Mouse (Mus musculus) E14TG2a.4 (cell line): ENCODE data around the gene Crtc3.

ENCODE experiments used
- H3K27me3 ChIP-seq: 2 replicates; pipeline ENCODE4 v1.6.1; 2014; ENCODE audit warnings: low read length, control low read depth; ENCODE audit not compliant: insufficient read depth
- H3K36me3 ChIP-seq: 2 replicates; pipeline ENCODE4 v1.6.1; 2014; ENCODE audit warnings: low read length, control low read depth; ENCODE audit not compliant: insufficient read depth
- H3K4me1 ChIP-seq: replicated peaks from 2 replicates; pipeline ENCODE4 v1.6.1; 2014; ENCODE audit warnings: low read depth, low read length, control low read depth
- H3K4me3 ChIP-seq: replicated peaks from 2 replicates; pipeline ENCODE4 v1.5.1; 2014; ENCODE audit warnings: mild to moderate bottlenecking, low read length
- H3K9me3 ChIP-seq: 2 replicates; pipeline ENCODE4 v1.6.1; 2014; ENCODE audit warnings: low read length, control low read depth
- CTCF ChIP-seq: conservative IDR thresholded peaks from 2 replicates; pipeline ENCODE4 v1.5.1; 2014; ENCODE audit warnings: low read length
- NANOG ChIP-seq: IDR thresholded peaks from 2 replicates; pipeline ENCODE4 v1.6.1; 2014; ENCODE audit warnings: borderline replicate concordance, low read length, mixed read lengths
- POU5F1 ChIP-seq: IDR thresholded peaks from 2 replicates; pipeline ENCODE4 v1.6.1; 2014; ENCODE audit warnings: low read length, borderline replicate concordance

Crtc3 gene

GRCm38 (mm10) chr7:80715306-80715705, 26.6 kb upstream of the Crtc3 start:
- Histone ChIP-seq H3K36me3 (peaks cover 85% of the 10 kb centered on the region), H3K27me3 (no peaks in the 10 kb centered on the region), H3K4me3 (no peak overlapping the region), H3K4me1 (peaks cover 25% of the 10 kb centered on the region), H3K9me3 (no peaks in the 10 kb centered on the region)
- no peak for TF ChIP-seq CTCF
- no peak for TF ChIP-seq POU5F1
- no peak for TF ChIP-seq NANOG

DNA sequence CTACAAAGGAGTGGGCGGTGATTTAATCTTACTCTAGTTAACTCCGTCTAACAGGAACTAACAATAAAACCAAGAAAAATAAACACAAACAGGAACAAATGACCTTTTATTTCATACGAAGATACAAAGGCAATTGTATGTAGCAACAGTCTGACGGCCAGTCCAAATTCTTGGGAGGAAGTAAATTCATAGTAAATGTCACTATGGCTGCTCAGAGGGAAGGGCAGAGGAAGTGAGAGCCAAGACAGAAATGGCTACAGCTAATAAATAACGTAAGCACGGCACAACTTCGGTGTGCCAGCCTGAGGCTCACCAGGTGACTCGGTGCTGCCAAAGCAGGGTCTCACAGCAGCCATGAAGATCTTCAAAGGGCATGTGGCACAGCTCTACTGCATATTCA, 22.8 kb upstream of the Crtc3 start:
- Histone ChIP-seq H3K9me3 (no peaks in the 10 kb centered on the region), H3K36me3 (peaks cover 49% of the 10 kb centered on the region), H3K4me3 (no peak overlapping the region), H3K4me1 (peaks cover 12% of the 10 kb centered on the region), H3K27me3 (no peaks in the 10 kb centered on the region)
- TF ChIP-seq POU5F1 (no peak), NANOG (no peak), CTCF (no peak)

DNA sequence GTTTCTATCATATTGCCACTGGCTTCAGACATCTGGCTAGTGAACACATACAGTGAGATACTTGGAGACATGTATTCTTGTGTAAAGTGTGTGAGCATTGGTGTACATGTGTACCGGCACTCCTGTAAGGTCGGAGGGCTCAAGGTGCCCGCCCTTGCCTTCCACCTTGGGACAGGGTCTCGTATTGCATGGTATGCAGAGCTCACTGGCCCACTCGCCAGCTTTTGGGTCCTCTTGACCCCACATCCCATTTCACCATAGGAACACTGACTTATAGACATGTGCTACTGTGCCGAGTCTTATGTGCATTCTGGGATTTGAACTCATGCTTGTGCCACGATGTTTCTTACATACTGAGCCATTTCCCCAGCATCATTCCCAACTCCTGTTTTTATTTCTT, 21.7 kb upstream of the Crtc3 start:
- H3K27me3 ChIP-seq: no peaks in the 10 kb centered on the region
- no peak overlapping the region for H3K4me3 ChIP-seq
- no peaks in the 10 kb centered on the region for H3K9me3 ChIP-seq
- peaks cover 8% of the 10 kb centered on the region for H3K4me1 ChIP-seq
- H3K36me3 ChIP-seq: peaks cover 39% of the 10 kb centered on the region
- TF ChIP-seq POU5F1: no peak
- no peak for TF ChIP-seq NANOG
- no peak for TF ChIP-seq CTCF

DNA sequence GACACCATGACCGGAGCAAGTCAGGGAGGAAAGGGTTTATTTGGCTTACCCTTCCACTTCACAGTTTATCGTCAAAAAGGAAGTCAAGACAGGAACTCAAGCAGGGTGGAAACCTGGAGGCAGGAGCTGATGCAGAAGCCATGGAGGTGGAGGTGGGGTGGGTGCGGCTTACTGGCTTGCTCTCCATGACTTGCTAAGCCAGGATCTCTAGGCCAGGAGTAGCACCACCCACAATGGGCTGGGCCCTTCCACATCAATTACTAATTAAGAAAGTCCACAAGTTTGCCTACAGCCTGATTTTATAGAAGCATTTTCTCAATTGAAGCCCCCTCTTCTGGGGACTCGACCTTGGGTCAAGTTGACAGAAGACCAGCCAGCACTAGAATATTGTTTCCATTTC, 15.4 kb upstream of the Crtc3 start:
- H3K36me3 ChIP-seq: no peaks in the 10 kb centered on the region
- no peak for TF ChIP-seq CTCF
- TF ChIP-seq NANOG: no peak
- TF ChIP-seq POU5F1: no peak
- H3K27me3 ChIP-seq: no peaks in the 10 kb centered on the region
- 0 out of 2 replicates have a peak, but pooled peaks cover 2% of the 10 kb centered on the region for H3K4me1 ChIP-seq
- no peak overlapping the region for H3K4me3 ChIP-seq
- no peaks in the 10 kb centered on the region for H3K9me3 ChIP-seq

- Histone ChIP-seq H3K4me1 (0 out of 2 replicates have a peak, but pooled peaks cover 2% of the 10 kb centered on the region), H3K27me3 (no peaks in the 10 kb centered on the region), H3K9me3 (peaks cover 8% of the 10 kb centered on the region), H3K4me3 (no peak overlapping the region), H3K36me3 (no peaks in the 10 kb centered on the region)
- TF ChIP-seq POU5F1: no peak
- no peak for TF ChIP-seq NANOG
- 0 out of 2 replicates have a peak, but pooled peaks have one; percentile 9 for TF ChIP-seq CTCF
Measured at GRCm38 (mm10) chr7:80702510-80702909, 13.8 kb upstream of the Crtc3 start.

DNA sequence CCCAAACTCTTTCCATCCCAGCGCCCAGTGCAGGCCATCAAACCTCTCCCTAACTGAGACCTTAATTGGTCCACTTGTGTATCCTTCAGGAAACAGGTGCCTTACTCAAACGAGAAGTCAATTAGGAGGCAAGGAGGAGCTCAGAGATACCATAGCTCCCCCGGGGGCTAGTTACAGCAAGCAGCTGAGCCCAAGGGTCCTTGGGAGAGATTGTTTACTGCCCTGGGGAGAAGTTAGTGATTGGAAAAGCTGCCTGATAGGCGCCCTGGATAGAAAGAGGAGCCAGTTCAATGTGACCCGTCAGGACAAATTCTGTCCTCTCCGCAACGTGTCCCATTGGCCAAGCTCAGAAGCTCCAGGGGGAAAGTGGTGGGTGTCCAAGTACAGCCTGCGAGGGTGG, 11.0 kb upstream of the Crtc3 start:
- TF ChIP-seq CTCF (no peak), POU5F1 (no peak), NANOG (no peak)
- Histone ChIP-seq H3K9me3 (peaks cover 10% of the 10 kb centered on the region), H3K36me3 (no peaks in the 10 kb centered on the region), H3K27me3 (no peaks in the 10 kb centered on the region), H3K4me1 (0 out of 2 replicates have a peak, but pooled peaks cover 2% of the 10 kb centered on the region), H3K4me3 (no peak overlapping the region)

- Histone ChIP-seq H3K4me1 (0 out of 2 replicates have a peak, but pooled peaks cover 2% of the 10 kb centered on the region), H3K9me3 (peaks cover 10% of the 10 kb centered on the region), H3K4me3 (no peak overlapping the region), H3K27me3 (no peaks in the 10 kb centered on the region), H3K36me3 (no peaks in the 10 kb centered on the region)
- no peak for TF ChIP-seq POU5F1
- no peak for TF ChIP-seq CTCF
- no peak for TF ChIP-seq NANOG
Measured at GRCm38 (mm10) chr7:80698940-80699339, 10.3 kb upstream of the Crtc3 start.

DNA sequence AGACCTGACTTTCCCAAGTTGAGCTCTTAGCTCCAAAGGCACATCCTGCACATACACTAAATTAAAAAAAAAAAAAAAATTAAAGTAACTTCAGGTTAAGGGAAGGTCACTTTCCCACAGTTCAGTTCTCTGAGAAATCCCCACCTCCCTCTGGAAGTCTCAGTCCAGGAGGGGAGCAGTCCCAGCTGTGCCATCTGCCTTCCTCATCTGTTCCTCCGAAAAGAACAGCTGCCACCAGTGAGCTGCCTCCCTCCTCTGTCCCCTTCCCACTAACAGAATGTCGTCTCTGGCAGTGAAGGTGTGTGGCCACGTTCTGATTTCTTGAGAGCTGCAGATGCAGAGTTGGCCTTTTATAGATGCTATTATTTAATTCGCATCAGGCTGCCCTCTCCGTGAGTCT, 9.2 kb upstream of the Crtc3 start:
- TF ChIP-seq POU5F1: no peak
- TF ChIP-seq NANOG: no peak
- no peak for TF ChIP-seq CTCF
- Histone ChIP-seq H3K36me3 (no peaks in the 10 kb centered on the region), H3K4me3 (no peak overlapping the region)

GRCm38 (mm10) chr7:80696903-80697302, 8.2 kb upstream of the Crtc3 start:
- H3K4me1 ChIP-seq: 0 out of 2 replicates have a peak, but pooled peaks cover 2% of the 10 kb centered on the region
- H3K36me3 ChIP-seq: no peaks in the 10 kb centered on the region
- H3K27me3 ChIP-seq: no peaks in the 10 kb centered on the region
- no peak overlapping the region for H3K4me3 ChIP-seq
- no peak for TF ChIP-seq POU5F1
- TF ChIP-seq CTCF: no peak
- TF ChIP-seq NANOG: no peak
- H3K9me3 ChIP-seq: peaks cover 10% of the 10 kb centered on the region

More for the DNA sequence above, 9.2 kb upstream of the Crtc3 start:
- Histone ChIP-seq H3K4me1 (0 out of 2 replicates have a peak, but pooled peaks cover 2% of the 10 kb centered on the region), H3K9me3 (peaks cover 10% of the 10 kb centered on the region), H3K27me3 (no peaks in the 10 kb centered on the region)
